Mouse (Mus musculus): Measurements from ENCODE around the gene Ppm1k. TPM values are rescaled to one million over a fixed set of nuclear protein-coding genes. Genes with fewer than 3 reads are reported as not detected.
"Not testable (repeated sequence)": the region's sequence is repeated elsewhere in the genome, so short reads cannot be mapped to it uniquely, and the experiment has no call there.

Ppm1k gene
- total RNA-seq, 2 experiments from 2014 or later: 19.5 to 22.2 TPM

GRCm38 (mm10) chr6:57533410-57533809 lies 1.9 kb downstream of the Ppm1k start:
- no peak for DNase-seq
- intact Hi-C loops (cut with DNase I): loop anchor here (10.0 kb wide), 1 partner anchor 161 kb away; the partner anchor contains the start of gene Pyurf

- DNase-seq: no peak
- intact Hi-C loops (cut with DNase I): loop anchor here (10.0 kb wide), 1 partner anchor 163 kb away; the partner anchor contains the start of gene Pyurf
Observed at GRCm38 (mm10) chr6:57532022-57532421, 3.2 kb downstream of the Ppm1k start.

- intact Hi-C loops (cut with DNase I): loop anchor here (10.0 kb wide), 1 partner anchor 163 kb away; the partner anchor contains the start of gene Pyurf
- no peak for DNase-seq
Observed at GRCm38 (mm10) chr6:57531441-57531840, 3.8 kb downstream of the Ppm1k start.

GRCm38 (mm10) chr6:57531011-57531410 lies 4.3 kb downstream of the Ppm1k start:
- intact Hi-C loops (cut with DNase I): loop anchor here (10.0 kb wide), 1 partner anchor 164 kb away; the partner anchor contains the start of gene Pyurf
- DNase-seq: no peak

- intact Hi-C loops (cut with DNase I): no loop called here
- DNase-seq: no peak
Observed at GRCm38 (mm10) chr6:57529336-57529845, 5.9 kb downstream of the Ppm1k start.

- intact Hi-C loops (cut with DNase I): no loop called here
- DNase-seq: no peak
Observed at GRCm38 (mm10) chr6:57526933-57527332, 8.3 kb downstream of the Ppm1k start.

GRCm38 (mm10) chr6:57524742-57525141 lies 10.5 kb downstream of the Ppm1k start:
- DNase-seq: no peak
- intact Hi-C loops (cut with DNase I): no loop called here

- intact Hi-C loops (cut with DNase I): no loop called here
- no peak for DNase-seq
Observed at GRCm38 (mm10) chr6:57520749-57521652, 14.3 kb downstream of the Ppm1k start.

- intact Hi-C loops (cut with DNase I): no loop called here
- no peak for DNase-seq
Observed at GRCm38 (mm10) chr6:57514035-57514374, 21.3 kb downstream of the Ppm1k start.

GRCm38 (mm10) chr6:57513351-57514034 lies 21.8 kb downstream of the Ppm1k start:
- intact Hi-C loops (cut with DNase I): no loop called here
- DNase-seq: no peak

GRCm38 (mm10) chr6:57511899-57512298 lies 23.4 kb downstream of the Ppm1k start:
- intact Hi-C loops (cut with DNase I): no loop called here

GRCm38 (mm10) chr6:57503662-57504379 lies 31.4 kb downstream of the Ppm1k start:
- intact Hi-C loops (cut with DNase I): no loop called here
- no peak for DNase-seq

More at GRCm38 (mm10) chr6:57511899-57512298, 23.4 kb downstream of the Ppm1k start:
- DNase-seq: no peak

GRCm38 (mm10) chr6:57499209-57499608 lies 36.1 kb downstream of the Ppm1k start:
- no peak for DNase-seq
- intact Hi-C loops (cut with DNase I): no loop called here

GRCm38 (mm10) chr6:57468161-57468560 lies 67.1 kb downstream of the Ppm1k start:
- intact Hi-C loops (cut with DNase I); DNase-seq: not testable (repeated sequence)

Other genes starting within 250 kb of the Ppm1k start
- not detected for gene Vmn1r16, start 206.0 kb downstream of the Ppm1k start, total RNA-seq (2021)
- not detected for gene Vmn1r17, start 171.7 kb downstream of the Ppm1k start, total RNA-seq (2021)
- gene Vmn1r18, start 139.7 kb downstream of the Ppm1k start, total RNA-seq (2021): under 1 TPM in 1 of 2 experiments, not detected in 1; 0.06 TPM
- not detected for gene Vmn1r19, start 131.7 kb downstream of the Ppm1k start, total RNA-seq (2021)
- gene Vmn1r20, start 106.5 kb downstream of the Ppm1k start, total RNA-seq (2021): not detected
- 1 to 10 TPM; 2.4 to 3.4 TPM for gene Herc6, start 45.5 kb upstream of the Ppm1k start, total RNA-seq (2021)
- gene Pyurf, start 156.6 kb upstream of the Ppm1k start, total RNA-seq (2021): 1 to 10 TPM; 6.2 to 7.7 TPM
- 100 to 1,000 TPM; 159 to 161 TPM for gene Lancl2, start 167.1 kb upstream of the Ppm1k start, total RNA-seq (2021)